Mouse (Mus musculus): ENCODE measurements around the gene Lekr1. TPM values are rescaled to one million over a fixed set of nuclear protein-coding genes. Genes with fewer than 3 reads are reported as not detected.

Gene Lekr1
- total RNA-seq, 1 experiment: 1.2 TPM

DNA sequence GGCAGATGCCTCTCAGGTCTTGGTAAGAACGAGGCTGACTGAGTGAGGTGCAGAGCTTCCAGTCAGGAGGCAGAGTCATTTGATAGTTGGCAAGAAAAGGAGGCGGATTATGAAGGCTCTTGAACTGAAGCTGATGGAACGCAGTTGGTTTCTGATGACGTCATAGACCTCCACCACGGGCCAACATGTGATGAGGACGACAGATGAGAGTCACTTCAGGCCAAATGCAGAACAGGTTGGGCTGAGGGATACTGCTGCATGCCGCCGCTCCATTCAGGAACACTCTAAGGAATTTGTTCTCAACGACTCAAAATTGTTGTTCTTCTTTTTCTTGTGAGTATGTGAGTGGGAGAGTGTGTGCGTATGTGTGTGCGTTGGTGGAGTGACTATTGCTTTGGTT lies 27.1 kb upstream of the Lekr1 start:
- Histone ChIP-seq H3K4me1 (ENCODE audit: control insufficient read depth in 2 of 2, insufficient read depth in 2 of 2, low read length in 2 of 2, poor library complexity in 1 of 2) (peaks cover 1 to 2% of the 10 kb centered on the region in 2 experiments; a peak in 1 of 4 replicates), H3K9ac (ENCODE audit: insufficient read depth, low read depth, low read length, poor library complexity, severe bottlenecking) (no peak overlapping the region), H3K36me3 (ENCODE audit: control insufficient read depth, insufficient read depth, low read length, poor library complexity, severe bottlenecking) (no peaks in the 10 kb centered on the region), H3K27ac (ENCODE audit: insufficient read depth, low read depth, low read length, poor library complexity, severe bottlenecking) (no peak overlapping the region), H3K4me3 (ENCODE audit: insufficient read depth in 1 of 2, low read depth in 1 of 2, low read length in 2 of 2, poor library complexity in 1 of 2, severe bottlenecking in 1 of 2) (0 out of 4 replicates have a peak overlapping the region, but pooled peaks of 1 of the 2 experiments have one; percentile 11), H3K9me3 (ENCODE audit: control insufficient read depth, insufficient read depth, low read depth, low read length) (no peaks in the 10 kb centered on the region)
- in situ Hi-C loops (cut with MboI; ENCODE audit: low sequenced_read_pairs in 2 of 2, unreplicated experiment in 2 of 2): no loop called here
- TF ChIP-seq HCFC1 (IDR thresholded peaks at IDR 0.05; ENCODE audit: borderline replicate concordance, insufficient read depth, low read length) (no peak), ZC3H11A (IDR thresholded peaks at IDR 0.05; ENCODE audit: borderline replicate concordance, low read depth, low read length) (no peak), ZNF384 (IDR thresholded peaks at IDR 0.05; ENCODE audit: low read depth, low read length) (no peak), MAFK (IDR thresholded peaks at IDR 0.05; ENCODE audit: insufficient read depth, low read depth, low read length) (no peak), CHD2 (IDR thresholded peaks at IDR 0.05; ENCODE audit: low read depth, low read length) (no peak)
- DNase-seq (ENCODE audit: low read depth, low spot score): no peak

DNA sequence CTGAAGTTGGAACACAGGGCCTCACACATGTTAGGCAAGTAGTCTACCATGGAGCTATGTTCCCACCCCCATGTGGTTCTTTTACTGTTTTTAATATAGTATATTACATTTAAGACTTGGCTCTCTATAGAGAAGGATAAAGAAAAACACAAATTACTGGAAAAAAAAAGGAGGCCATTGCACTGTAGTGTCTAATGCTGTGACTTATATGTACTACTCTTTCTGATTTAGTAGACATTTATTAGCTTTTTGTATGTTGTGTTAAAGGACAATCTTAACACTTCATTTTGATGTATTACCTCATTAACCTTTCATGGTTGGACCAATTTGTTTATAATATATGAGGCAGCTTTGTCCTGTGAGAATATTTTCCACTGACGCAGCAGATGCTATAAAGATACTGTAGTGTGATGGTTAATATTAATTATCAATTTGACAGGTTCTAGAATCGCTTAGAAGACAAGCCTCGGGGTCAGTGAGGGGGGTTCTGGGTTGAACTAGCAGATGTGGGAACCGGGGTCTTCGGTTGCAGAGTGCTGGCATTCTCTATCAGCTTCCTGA lies 26.5 kb upstream of the Lekr1 start:
- Histone ChIP-seq H3K27ac (ENCODE audit: insufficient read depth, low read depth, low read length, poor library complexity, severe bottlenecking) (no peak overlapping the region), H3K36me3 (ENCODE audit: control insufficient read depth, insufficient read depth, low read length, poor library complexity, severe bottlenecking) (no peaks in the 10 kb centered on the region), H3K4me1 (ENCODE audit: control insufficient read depth in 2 of 2, insufficient read depth in 2 of 2, low read length in 2 of 2, poor library complexity in 1 of 2) (peaks cover 0 to 1% of the 10 kb centered on the region in 2 experiments; a peak in 1 of 4 replicates), H3K4me3 (ENCODE audit: insufficient read depth in 1 of 2, low read depth in 1 of 2, low read length in 2 of 2, poor library complexity in 1 of 2, severe bottlenecking in 1 of 2) (no peak overlapping the region), H3K9ac (ENCODE audit: insufficient read depth, low read depth, low read length, poor library complexity, severe bottlenecking) (no peak overlapping the region), H3K9me3 (ENCODE audit: control insufficient read depth, insufficient read depth, low read depth, low read length) (no peaks in the 10 kb centered on the region)
- in situ Hi-C loops (cut with MboI; ENCODE audit: low sequenced_read_pairs in 2 of 2, unreplicated experiment in 2 of 2): no loop called here
- no peak for TF ChIP-seq HCFC1 (IDR thresholded peaks at IDR 0.05; ENCODE audit: borderline replicate concordance, insufficient read depth, low read length)
- TF ChIP-seq MAFK (IDR thresholded peaks at IDR 0.05; ENCODE audit: insufficient read depth, low read depth, low read length): no peak
- TF ChIP-seq CHD2 (IDR thresholded peaks at IDR 0.05; ENCODE audit: low read depth, low read length): no peak
- TF ChIP-seq ZC3H11A (IDR thresholded peaks at IDR 0.05; ENCODE audit: borderline replicate concordance, low read depth, low read length): no peak
- no peak for TF ChIP-seq ZNF384 (IDR thresholded peaks at IDR 0.05; ENCODE audit: low read depth, low read length)
- DNase-seq (ENCODE audit: low read depth, low spot score): no peak

DNA sequence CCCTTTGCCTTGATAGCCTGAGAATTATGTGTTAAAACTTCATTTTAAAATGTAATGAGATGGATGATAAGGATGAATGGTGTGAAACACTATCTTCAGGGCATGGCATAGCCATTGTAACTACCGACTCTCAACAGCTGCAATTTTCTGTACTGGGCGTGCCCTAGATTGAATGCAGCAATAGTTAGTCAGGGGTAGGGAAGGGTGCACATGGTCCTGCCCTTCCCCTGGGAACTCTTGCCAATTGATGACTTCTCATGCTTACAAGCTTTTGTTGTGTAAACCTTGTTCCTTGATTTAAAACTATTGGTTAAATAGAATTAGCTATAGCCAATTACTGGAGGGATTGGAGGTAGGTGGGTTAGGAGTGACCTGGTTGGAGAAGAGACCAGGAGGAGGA lies 23.1 kb upstream of the Lekr1 start:
- no peaks in the 10 kb centered on the region for H3K9me3 ChIP-seq (ENCODE audit: control insufficient read depth, insufficient read depth, low read depth, low read length)
- DNase-seq (ENCODE audit: low read depth, low spot score): no peak
- in situ Hi-C loops (cut with MboI; ENCODE audit: low sequenced_read_pairs in 2 of 2, unreplicated experiment in 2 of 2): no loop called here
- 0 out of 4 replicates have a peak, but pooled peaks cover 1% of the 10 kb centered on the region in 2 experiments for H3K4me1 ChIP-seq (ENCODE audit: control insufficient read depth in 2 of 2, insufficient read depth in 2 of 2, low read length in 2 of 2, poor library complexity in 1 of 2)
- TF ChIP-seq ZC3H11A (IDR thresholded peaks at IDR 0.05; ENCODE audit: borderline replicate concordance, low read depth, low read length) (no peak), CHD2 (IDR thresholded peaks at IDR 0.05; ENCODE audit: low read depth, low read length) (no peak)
- H3K27ac ChIP-seq (ENCODE audit: insufficient read depth, low read depth, low read length, poor library complexity, severe bottlenecking): no peak overlapping the region
- peak overlapping the region in 1 of 2 experiments; percentile 67; a peak in 2 of 4 replicates for H3K4me3 ChIP-seq (ENCODE audit: insufficient read depth in 1 of 2, low read depth in 1 of 2, low read length in 2 of 2, poor library complexity in 1 of 2, severe bottlenecking in 1 of 2)
- H3K36me3 ChIP-seq (ENCODE audit: control insufficient read depth, insufficient read depth, low read length, poor library complexity, severe bottlenecking): no peaks in the 10 kb centered on the region
- no peak overlapping the region for H3K9ac ChIP-seq (ENCODE audit: insufficient read depth, low read depth, low read length, poor library complexity, severe bottlenecking)

DNA sequence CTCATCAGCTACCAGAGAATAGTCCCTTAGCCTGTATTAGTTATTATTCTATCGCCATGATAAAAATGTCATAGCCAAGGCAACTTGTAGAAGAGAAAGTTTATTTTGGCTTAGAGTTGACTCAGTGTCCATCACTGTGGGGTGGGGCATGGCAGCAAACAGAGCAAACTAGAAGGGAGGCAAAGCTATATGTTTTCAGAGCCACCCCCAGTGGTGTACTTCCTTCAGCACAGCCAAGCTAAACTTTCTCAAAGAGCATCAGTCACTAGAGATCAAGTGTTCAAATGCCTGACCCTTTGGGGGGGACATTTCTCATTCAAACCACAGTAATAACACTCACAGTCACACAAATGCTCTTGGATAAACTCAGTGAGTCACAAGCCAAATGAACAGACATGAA lies 22.4 kb upstream of the Lekr1 start:
- TF ChIP-seq MAFK (IDR thresholded peaks at IDR 0.05; ENCODE audit: insufficient read depth, low read depth, low read length) (no peak), CHD2 (IDR thresholded peaks at IDR 0.05; ENCODE audit: low read depth, low read length) (no peak), ZC3H11A (IDR thresholded peaks at IDR 0.05; ENCODE audit: borderline replicate concordance, low read depth, low read length) (no peak), ZNF384 (IDR thresholded peaks at IDR 0.05; ENCODE audit: low read depth, low read length) (no peak), HCFC1 (IDR thresholded peaks at IDR 0.05; ENCODE audit: borderline replicate concordance, insufficient read depth, low read length) (no peak)
- no peaks in the 10 kb centered on the region for H3K9me3 ChIP-seq (ENCODE audit: control insufficient read depth, insufficient read depth, low read depth, low read length)
- in situ Hi-C loops (cut with MboI; ENCODE audit: low sequenced_read_pairs in 2 of 2, unreplicated experiment in 2 of 2): no loop called here
- peaks cover 1 to 6% of the 10 kb centered on the region in 2 experiments; a peak in 2 of 4 replicates for H3K4me1 ChIP-seq (ENCODE audit: control insufficient read depth in 2 of 2, insufficient read depth in 2 of 2, low read length in 2 of 2, poor library complexity in 1 of 2)
- no peak for DNase-seq (ENCODE audit: low read depth, low spot score)
- H3K9ac ChIP-seq (ENCODE audit: insufficient read depth, low read depth, low read length, poor library complexity, severe bottlenecking): no peak overlapping the region
- H3K4me3 ChIP-seq (ENCODE audit: insufficient read depth in 1 of 2, low read depth in 1 of 2, low read length in 2 of 2, poor library complexity in 1 of 2, severe bottlenecking in 1 of 2): peak overlapping the region; percentile 28 to 67; a peak in 3 of 4 replicates
- H3K36me3 ChIP-seq (ENCODE audit: control insufficient read depth, insufficient read depth, low read length, poor library complexity, severe bottlenecking): no peaks in the 10 kb centered on the region; the same call in 1 of the 2 replicates
- H3K27ac ChIP-seq (ENCODE audit: insufficient read depth, low read depth, low read length, poor library complexity, severe bottlenecking): no peak overlapping the region
